In the genomic region with DNA sequence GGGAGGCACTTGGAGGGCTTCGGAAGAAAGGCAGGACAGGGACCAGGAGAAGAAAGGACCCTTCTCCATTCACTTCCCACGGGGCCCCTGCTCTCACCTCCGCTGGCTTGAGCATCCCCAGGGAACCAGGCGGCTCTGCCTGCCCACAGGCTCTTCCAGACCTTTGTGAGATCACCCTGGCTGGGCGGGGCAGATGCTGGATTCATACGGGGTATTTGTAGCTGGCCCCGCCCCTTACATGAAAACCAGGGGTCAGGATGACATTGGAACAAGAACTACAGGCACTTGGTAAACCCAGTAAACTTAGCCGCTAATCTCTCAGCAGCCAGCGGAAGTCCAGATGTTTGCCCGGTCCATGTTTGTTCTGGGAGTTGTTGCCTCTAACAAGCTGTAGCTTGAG, we compare ENCODE assay signal across 22 mouse cellular contexts. TPM values are rescaled to one million over a fixed set of nuclear protein-coding genes. Genes with fewer than 3 reads are reported as not detected.
A peak's percentile ranks its signal among the peaks of the same experiment; 100 is the strongest.
DNase-seq lines count a peak whose midpoint lies in the region; ATAC-seq and TF ChIP-seq lines count a peak whose summit lies in the region.
"Had no signal": no experiment of that assay in that cellular context is flagged by ENCODE, and none has a peak within 500 bp of the region (broad histone marks: within the 10 kb centered on the region; RNA-seq: fewer than 3 reads in every experiment).

A gene (minus strand): TSS at position 178 of the 400 bp plus-strand sequence.

- DNase-seq in forebrain, embryonic 11.5 days (ENCODE audit: low spot score), result peak; percentile 56
- DNase-seq in midbrain, embryonic 14.5 days, result no peak
- DNase-seq in midbrain, embryonic 10.5 days (ENCODE audit: low spot score), result no peak
- peak; percentile 35 for DNase-seq in ES-E14 (ENCODE audit: low read depth, low spot score)
- peak; percentile 21 for DNase-seq in mesoderm, embryonic 11.5 days (ENCODE audit: low read depth, low spot score)
- DNase-seq in thymus, postnatal 10 days (ENCODE audit: low spot score in 2 of 2), result no peak
- no peak for DNase-seq in layer of hippocampus, adult 9-10 months (ENCODE audit: low spot score)
- DNase-seq: adrenal gland, postnatal 10 days; cerebellum, adult 18-20 months; kidney, adult 11 months; kidney, postnatal 14 days; lung, postnatal 10 days; thymus, postnatal 36 days had no signal

- H3K4me3 ChIP-seq in forebrain, embryonic 11.5 days (ENCODE audit: low read depth, low read length), result no peak within 1 kb of the TSS
- H3K4me3 ChIP-seq in forebrain, embryonic 13.5 days, result no peak within 1 kb of the TSS
- no peak within 1 kb of the TSS for H3K4me3 ChIP-seq in midbrain, embryonic 14.5 days (replicated peaks; ENCODE audit: low read depth, low read length)
- no peak within 1 kb of the TSS for H3K4me3 ChIP-seq in midbrain, embryonic 10.5 days
- peak within 1 kb of the TSS; percentile 2 to 3; a peak in 2 of 4 replicates for H3K4me3 ChIP-seq in ES-E14 (ENCODE audit: insufficient read depth in 1 of 2, low read depth in 1 of 2, low read length in 2 of 2, poor library complexity in 1 of 2, severe bottlenecking in 1 of 2)
- H3K4me3 ChIP-seq: erythroblast, embryonic 14.5 days; hindbrain, embryonic 12.5 days; megakaryocyte, embryonic 14.5 days had no signal

- 42% methylated on average over 9 of the region's 10 CpGs for WGBS in forebrain, embryonic 11.5 days
- 54% methylated on average over 10 of the region's 10 CpGs for WGBS in forebrain, embryonic 13.5 days
- 52% methylated on average over 10 of the region's 10 CpGs for WGBS in midbrain, embryonic 14.5 days
- WGBS in midbrain, embryonic 10.5 days, result 46% methylated on average over 10 of the region's 10 CpGs

- no peaks in the 10 kb centered on the region for H3K9me3 ChIP-seq in forebrain, embryonic 11.5 days (ENCODE audit: control insufficient read depth, low read length)
- H3K9me3 ChIP-seq in forebrain, embryonic 13.5 days (replicated peaks), result no peaks in the 10 kb centered on the region
- 0 out of 2 replicates have a peak, but pooled peaks cover under 1% of the 10 kb centered on the region for H3K9me3 ChIP-seq in midbrain, embryonic 14.5 days (ENCODE audit: control insufficient read depth, low read length)
- H3K9me3 ChIP-seq in midbrain, embryonic 10.5 days (replicated peaks), result no peaks in the 10 kb centered on the region
- H3K9me3 ChIP-seq in ES-E14 (ENCODE audit: control insufficient read depth, insufficient read depth, low read depth, low read length), result no peaks in the 10 kb centered on the region
- H3K9me3 ChIP-seq: hindbrain, embryonic 12.5 days had no signal

- H3K27ac ChIP-seq in forebrain, embryonic 11.5 days (ENCODE audit: low read depth, low read length), result no peak within 1 kb of the TSS
- H3K27ac ChIP-seq in forebrain, embryonic 13.5 days, result no peak within 1 kb of the TSS
- peak within 1 kb of the TSS; percentile 28 for H3K27ac ChIP-seq in midbrain, embryonic 14.5 days (replicated peaks; ENCODE audit: low read depth, low read length)
- H3K27ac ChIP-seq in midbrain, embryonic 10.5 days (replicated peaks), result no peak within 1 kb of the TSS
- H3K27ac ChIP-seq in ES-E14 (ENCODE audit: insufficient read depth, low read depth, low read length, poor library complexity, severe bottlenecking), result no peak within 1 kb of the TSS
- H3K27ac ChIP-seq: hindbrain, embryonic 12.5 days; liver, embryonic 14.5 days had no signal

- H3K36me3 ChIP-seq in forebrain, embryonic 11.5 days (ENCODE audit: control insufficient read depth, insufficient read depth, low read length), result no peaks in the 10 kb centered on the region
- peaks cover 8% of the 10 kb centered on the region for H3K36me3 ChIP-seq in forebrain, embryonic 13.5 days (ENCODE audit: poor library complexity, severe bottlenecking)
- peaks cover 9% of the 10 kb centered on the region for H3K36me3 ChIP-seq in midbrain, embryonic 14.5 days (ENCODE audit: control insufficient read depth, insufficient read depth, low read length)
- peaks cover 8% of the 10 kb centered on the region for H3K36me3 ChIP-seq in midbrain, embryonic 10.5 days
- no peaks in the 10 kb centered on the region for H3K36me3 ChIP-seq in ES-E14 (ENCODE audit: control insufficient read depth, insufficient read depth, low read length, poor library complexity, severe bottlenecking)
- H3K36me3 ChIP-seq: G1E had no signal

- H3K9ac ChIP-seq in forebrain, embryonic 11.5 days (ENCODE audit: low read length), result no peak within 1 kb of the TSS
- no peak within 1 kb of the TSS for H3K9ac ChIP-seq in forebrain, embryonic 13.5 days
- no peak within 1 kb of the TSS for H3K9ac ChIP-seq in midbrain, embryonic 14.5 days (replicated peaks; ENCODE audit: low read length)
- H3K9ac ChIP-seq in ES-E14 (ENCODE audit: insufficient read depth, low read depth, low read length, poor library complexity, severe bottlenecking), result no peak within 1 kb of the TSS
- H3K9ac ChIP-seq: hindbrain, embryonic 12.5 days; liver, embryonic 14.5 days had no signal

- H3K4me1 ChIP-seq in forebrain, embryonic 11.5 days (replicated peaks; ENCODE audit: control insufficient read depth, insufficient read depth, low read length), result no peaks in the 10 kb centered on the region
- peaks cover 10% of the 10 kb centered on the region for H3K4me1 ChIP-seq in forebrain, embryonic 13.5 days
- peaks cover 4% of the 10 kb centered on the region; the same call in 1 of the 2 replicates for H3K4me1 ChIP-seq in midbrain, embryonic 14.5 days (ENCODE audit: control insufficient read depth, insufficient read depth, low read length)
- peaks cover 9% of the 10 kb centered on the region for H3K4me1 ChIP-seq in midbrain, embryonic 10.5 days
- peaks cover 0 to 5% of the 10 kb centered on the region in 2 experiments; a peak in 2 of 4 replicates for H3K4me1 ChIP-seq in ES-E14 (ENCODE audit: control insufficient read depth in 2 of 2, insufficient read depth in 2 of 2, low read length in 2 of 2, poor library complexity in 1 of 2)
- H3K4me1 ChIP-seq: megakaryocyte, embryonic 14.5 days had no signal

- in situ Hi-C loops in ES-E14 (cut with MboI; ENCODE audit: low sequenced_read_pairs in 2 of 2, unreplicated experiment in 2 of 2), result no loop called here

- no peaks in the 10 kb centered on the region for H3K27me3 ChIP-seq in forebrain, embryonic 11.5 days (ENCODE audit: control insufficient read depth, insufficient read depth, low read length)
- no peaks in the 10 kb centered on the region for H3K27me3 ChIP-seq in forebrain, embryonic 13.5 days
- H3K27me3 ChIP-seq in midbrain, embryonic 14.5 days (ENCODE audit: control insufficient read depth, insufficient read depth, low read length), result no peaks in the 10 kb centered on the region
- H3K27me3 ChIP-seq in midbrain, embryonic 10.5 days (ENCODE audit: low read depth, poor library complexity, severe bottlenecking), result no peaks in the 10 kb centered on the region
- H3K27me3 ChIP-seq: hindbrain, embryonic 12.5 days; megakaryocyte, embryonic 14.5 days had no signal

- no peak for ATAC-seq in forebrain, embryonic 11.5 days (replicated peaks; ENCODE audit: low FRiP score)
- ATAC-seq in forebrain, embryonic 13.5 days, result no peak
- ATAC-seq in midbrain, embryonic 14.5 days (ENCODE audit: low FRiP score, low TSS enrichment), result no peak

- H3K4me2 ChIP-seq in forebrain, embryonic 11.5 days (ENCODE audit: low read depth, low read length, severe bottlenecking), result no peak within 1 kb of the TSS
- H3K4me2 ChIP-seq in forebrain, embryonic 13.5 days, result no peak within 1 kb of the TSS
- no peak within 1 kb of the TSS for H3K4me2 ChIP-seq in midbrain, embryonic 14.5 days (ENCODE audit: low read length)
- H3K4me2 ChIP-seq: hindbrain, embryonic 12.5 days had no signal

TF ChIP-seq in ES-E14, 5 proteins besides CTCF, POLR2A, EP300 and RAD21:
- TF ChIP-seq CHD2 (IDR thresholded peaks at IDR 0.05; ENCODE audit: low read depth, low read length) (no peak), ZNF384 (IDR thresholded peaks at IDR 0.05; ENCODE audit: low read depth, low read length) (no peak), HCFC1 (IDR thresholded peaks at IDR 0.05; ENCODE audit: borderline replicate concordance, insufficient read depth, low read length) (no peak), MAFK (IDR thresholded peaks at IDR 0.05; ENCODE audit: insufficient read depth, low read depth, low read length) (no peak), ZC3H11A (IDR thresholded peaks at IDR 0.05; ENCODE audit: borderline replicate concordance, low read depth, low read length) (no peak)

RNA-seq across cellular contexts. Expression of the gene that starts here (rescaled TPM):
- polyA plus RNA-seq in forebrain, embryonic 11.5 days (2014; fragmentation: Nextera tagmentation; extraction: Ambion mirVana), result not detected in 2 replicates
- not detected in 2 replicates for polyA plus RNA-seq in forebrain, embryonic 13.5 days (2015; fragmentation: Nextera tagmentation; extraction: Ambion mirVana)
- not detected in 2 replicates for polyA plus RNA-seq in midbrain, embryonic 14.5 days (2014; fragmentation: Nextera tagmentation; extraction: Ambion mirVana)
- polyA plus RNA-seq in midbrain, embryonic 10.5 days (2016; fragmentation: Nextera tagmentation; extraction: Ambion mirVana), result 0.12 TPM in 1 of 2 replicates, not detected in the other
- 0.27 TPM in 1 of 2 replicates, not detected in the other for total RNA-seq in ES-E14 (2012; rRNA removed)
- total RNA-seq: adrenal gland, postnatal 10 days; common myeloid progenitor, adult 5-6 weeks; G1E; gastrocnemius, postnatal 4 days had no signal
- polyA plus RNA-seq: erythroblast, embryonic 14.5 days; G1E; heart, embryonic 14.5 days; hindbrain, embryonic 12.5 days; liver, embryonic 14.5 days had no signal

Comparison
In these comparisons a context has a peak if more than half of its experiments do, and no peak if none do; other contexts are left out.
1. Peak in DNase-seq in forebrain, embryonic 11.5 days; RNA of the gene not detected or under 1 TPM.
2. Peak in DNase-seq and H3K4me3 ChIP-seq in ES-E14; RNA of the gene not detected or under 1 TPM.